Mouse (Mus musculus): Measurements from ENCODE around the gene Lrrc8c. TPM values are rescaled to one million over a fixed set of nuclear protein-coding genes. Genes with fewer than 3 reads are reported as not detected.

Lrrc8c gene
- polyA plus RNA-seq, 1 experiment from 2014 or later = 24.7 TPM

DNA sequence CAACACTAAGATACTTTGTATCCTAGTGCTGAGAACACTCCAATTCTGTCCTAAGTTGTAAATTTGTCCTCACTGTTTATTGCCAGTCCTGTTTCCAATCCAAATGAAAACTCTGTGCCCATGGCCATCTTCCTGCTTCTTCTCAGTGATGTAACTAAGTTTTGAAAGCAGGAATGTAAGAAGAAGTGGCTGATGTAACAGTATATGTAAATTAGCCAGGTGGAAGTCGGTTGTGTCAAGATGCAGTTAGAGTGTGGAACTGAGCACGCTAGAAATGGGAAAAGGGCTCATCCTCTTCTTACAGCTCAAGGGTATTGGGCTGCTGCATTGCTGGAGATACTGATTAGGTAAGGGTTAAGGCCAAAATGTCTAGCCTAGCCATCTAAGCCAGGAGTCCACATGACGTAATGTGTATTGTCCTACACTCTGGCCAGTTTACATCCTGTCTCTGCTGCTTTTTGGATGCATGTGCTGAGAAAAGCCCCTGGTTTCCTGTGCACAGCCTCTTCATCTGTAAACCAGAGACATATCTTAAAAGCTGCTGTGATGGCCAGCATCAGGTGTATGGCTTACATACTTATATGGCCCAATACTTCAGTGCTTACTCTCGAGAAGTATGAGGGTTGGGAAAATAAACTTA, 104.0 kb downstream of the Lrrc8c start:
- no peaks in the 10 kb centered on the region for H3K36me3 ChIP-seq (ENCODE audit: insufficient read depth)
- ATAC-seq (ENCODE audit: insufficient read depth) (no peak), DNase-seq (peak; percentile 52)
- no peaks in the 10 kb centered on the region for H3K9me3 ChIP-seq (ENCODE audit: low read depth, low read length)
- no peak overlapping the region for H3K9ac ChIP-seq
- no peaks in the 10 kb centered on the region for H3K27me3 ChIP-seq (ENCODE audit: insufficient read depth, low read length)
- H3K4me3 ChIP-seq (ENCODE audit: low read depth, low read length) = no peak overlapping the region
- 46% methylated on average over 4 of the region's 4 CpGs for WGBS
- H3K4me1 ChIP-seq (ENCODE audit: insufficient read depth) = no peaks in the 10 kb centered on the region
- H3K4me2 ChIP-seq = no peak overlapping the region
- TF ChIP-seq CTCF (IDR thresholded peaks at IDR 0.05; ENCODE audit: low read depth) = no peak
- H3K27ac ChIP-seq (ENCODE audit: low read depth) = peak overlapping the region; percentile 15; the same call in 1 of the 2 replicates

DNA sequence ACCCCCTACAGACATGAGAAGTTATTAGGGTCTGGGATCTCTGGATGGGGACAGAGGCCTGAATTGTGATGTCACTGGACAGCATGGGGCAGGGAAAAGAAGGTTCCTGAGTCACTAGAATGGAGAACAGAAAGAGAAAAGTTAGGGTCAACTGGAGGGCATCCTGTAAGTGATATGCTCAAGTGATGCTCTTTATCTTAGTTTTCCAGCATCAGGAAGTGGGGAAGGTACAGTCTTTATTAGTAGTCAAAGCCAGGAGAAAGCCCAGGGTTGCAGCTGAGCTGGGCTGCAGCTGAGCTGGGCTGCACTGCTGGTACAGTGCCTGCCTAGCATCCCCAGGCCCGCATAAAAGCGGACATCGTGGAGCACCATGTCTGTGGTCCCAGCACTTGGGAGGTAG, 105.1 kb downstream of the Lrrc8c start:
- H3K4me2 ChIP-seq = no peak overlapping the region
- TF ChIP-seq CTCF (IDR thresholded peaks at IDR 0.05; ENCODE audit: low read depth) = no peak
- no peak overlapping the region for H3K9ac ChIP-seq
- DNase-seq (no peak), ATAC-seq (ENCODE audit: insufficient read depth) (no peak)
- H3K27me3 ChIP-seq (ENCODE audit: insufficient read depth, low read length) = no peaks in the 10 kb centered on the region
- H3K36me3 ChIP-seq (ENCODE audit: insufficient read depth) = no peaks in the 10 kb centered on the region
- H3K4me1 ChIP-seq (ENCODE audit: insufficient read depth) = no peaks in the 10 kb centered on the region
- 96% methylated on average over 3 of the region's 3 CpGs for WGBS
- no peak overlapping the region for H3K4me3 ChIP-seq (ENCODE audit: low read depth, low read length)
- H3K27ac ChIP-seq (ENCODE audit: low read depth) = peak overlapping the region; percentile 46; the same call in 1 of the 2 replicates
- no peaks in the 10 kb centered on the region for H3K9me3 ChIP-seq (ENCODE audit: low read depth, low read length)

DNA sequence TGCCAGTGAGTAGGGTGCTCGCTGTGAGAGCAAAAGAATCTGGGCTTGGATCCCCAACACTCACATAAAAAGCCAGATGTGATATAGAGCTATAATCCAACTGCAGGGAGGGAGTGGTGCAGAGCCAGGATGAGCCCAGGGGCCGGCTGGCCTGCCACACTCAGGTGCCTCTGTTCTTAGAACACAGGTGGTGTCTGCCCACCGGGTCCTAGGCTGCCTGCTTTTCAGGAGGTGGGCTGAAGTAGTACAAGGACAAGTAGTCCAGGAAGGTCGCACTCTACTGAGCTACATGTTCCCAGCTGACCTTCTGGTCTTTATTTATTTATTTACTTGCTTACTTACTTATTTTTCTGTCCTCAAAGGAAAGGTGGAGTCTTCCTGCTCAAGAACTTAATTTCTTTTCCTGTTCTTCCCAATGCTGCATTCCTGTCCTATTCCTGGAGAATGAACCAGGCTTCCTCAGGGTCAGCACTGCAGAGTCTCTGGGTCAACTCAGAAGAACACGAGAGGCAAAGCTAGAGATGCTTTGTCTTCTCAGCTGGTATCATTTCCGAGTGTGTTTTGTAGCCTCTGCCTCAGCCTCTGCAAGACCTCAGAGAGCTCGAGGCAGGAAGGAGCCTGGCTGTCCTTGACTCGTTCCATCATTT, 106.4 kb downstream of the Lrrc8c start:
- DNase-seq (peak; percentile 12), ATAC-seq (ENCODE audit: insufficient read depth) (no peak)
- Histone ChIP-seq H3K9ac (no peak overlapping the region), H3K27me3 (ENCODE audit: insufficient read depth, low read length) (no peaks in the 10 kb centered on the region), H3K27ac (ENCODE audit: low read depth) (peak overlapping the region; percentile 21; the same call in 1 of the 2 replicates), H3K9me3 (ENCODE audit: low read depth, low read length) (no peaks in the 10 kb centered on the region), H3K4me1 (ENCODE audit: insufficient read depth) (no peaks in the 10 kb centered on the region), H3K36me3 (ENCODE audit: insufficient read depth) (no peaks in the 10 kb centered on the region), H3K4me3 (ENCODE audit: low read depth, low read length) (no peak overlapping the region), H3K4me2 (no peak overlapping the region)
- TF ChIP-seq CTCF (IDR thresholded peaks at IDR 0.05; ENCODE audit: low read depth) = no peak
- WGBS = 62% methylated on average over 8 of the region's 8 CpGs

DNA sequence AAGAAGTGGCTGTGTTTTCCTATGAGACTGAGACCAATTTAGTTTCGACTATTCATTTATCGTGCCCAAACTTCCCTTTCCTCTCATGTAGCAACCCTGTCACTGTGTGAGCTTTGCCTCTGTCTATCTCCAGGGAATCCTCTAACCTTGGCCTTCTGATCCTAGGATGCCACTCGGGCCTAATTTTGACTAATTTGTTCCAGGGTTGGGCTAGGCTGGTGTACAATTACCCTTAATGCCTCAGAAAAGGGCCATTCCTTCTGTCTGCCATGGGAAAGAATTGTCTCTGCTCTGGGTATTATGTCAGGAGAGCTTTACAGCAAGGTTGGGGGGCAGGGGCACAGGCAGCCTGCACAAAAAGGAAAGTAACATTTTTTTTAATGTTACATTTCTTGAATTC, 107.2 kb downstream of the Lrrc8c start:
- H3K4me1 ChIP-seq (ENCODE audit: insufficient read depth) = no peaks in the 10 kb centered on the region
- H3K27me3 ChIP-seq (ENCODE audit: insufficient read depth, low read length) = no peaks in the 10 kb centered on the region
- H3K4me2 ChIP-seq = no peak overlapping the region
- 48% methylated on average over 3 of the region's 3 CpGs for WGBS
- H3K9me3 ChIP-seq (ENCODE audit: low read depth, low read length) = no peaks in the 10 kb centered on the region
- H3K4me3 ChIP-seq (ENCODE audit: low read depth, low read length) = no peak overlapping the region
- no peak for ATAC-seq (ENCODE audit: insufficient read depth)
- no peaks in the 10 kb centered on the region for H3K36me3 ChIP-seq (ENCODE audit: insufficient read depth)
- no peak overlapping the region for H3K9ac ChIP-seq
- H3K27ac ChIP-seq (ENCODE audit: low read depth) = peak overlapping the region; percentile 21; the same call in 1 of the 2 replicates
- TF ChIP-seq CTCF (IDR thresholded peaks at IDR 0.05; ENCODE audit: low read depth) = no peak
- no peak for DNase-seq

DNA sequence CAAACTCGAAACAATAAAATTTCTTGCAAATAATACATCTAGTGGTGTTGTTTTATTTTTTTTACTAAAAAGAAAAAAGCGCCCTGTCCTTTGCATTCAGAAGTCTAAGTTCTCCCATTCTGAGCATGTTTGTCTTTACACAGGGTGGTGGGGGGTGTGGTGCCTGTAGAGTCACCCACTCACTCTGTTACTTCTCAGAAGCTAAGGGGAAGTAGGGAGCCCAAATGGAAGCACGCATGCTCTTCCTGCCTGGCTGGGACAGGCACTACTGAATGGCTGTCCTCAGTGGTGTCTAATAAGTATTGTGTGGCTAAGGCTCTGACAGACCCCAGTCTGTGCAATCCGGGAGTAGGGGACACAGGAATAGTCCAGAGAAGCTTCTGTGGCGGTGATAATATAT, 107.9 kb downstream of the Lrrc8c start:
- no peaks in the 10 kb centered on the region for H3K9me3 ChIP-seq (ENCODE audit: low read depth, low read length)
- no peak overlapping the region for H3K4me3 ChIP-seq (ENCODE audit: low read depth, low read length)
- no peak for TF ChIP-seq CTCF (IDR thresholded peaks at IDR 0.05; ENCODE audit: low read depth)
- DNase-seq = no peak
- 73% methylated on average over 5 of the region's 5 CpGs for WGBS
- H3K27me3 ChIP-seq (ENCODE audit: insufficient read depth, low read length) = no peaks in the 10 kb centered on the region
- H3K4me1 ChIP-seq (ENCODE audit: insufficient read depth) = no peaks in the 10 kb centered on the region
- no peak overlapping the region for H3K4me2 ChIP-seq
- no peak overlapping the region for H3K9ac ChIP-seq
- no peak overlapping the region for H3K27ac ChIP-seq (ENCODE audit: low read depth)
- ATAC-seq (ENCODE audit: insufficient read depth) = no peak
- H3K36me3 ChIP-seq (ENCODE audit: insufficient read depth) = no peaks in the 10 kb centered on the region

DNA sequence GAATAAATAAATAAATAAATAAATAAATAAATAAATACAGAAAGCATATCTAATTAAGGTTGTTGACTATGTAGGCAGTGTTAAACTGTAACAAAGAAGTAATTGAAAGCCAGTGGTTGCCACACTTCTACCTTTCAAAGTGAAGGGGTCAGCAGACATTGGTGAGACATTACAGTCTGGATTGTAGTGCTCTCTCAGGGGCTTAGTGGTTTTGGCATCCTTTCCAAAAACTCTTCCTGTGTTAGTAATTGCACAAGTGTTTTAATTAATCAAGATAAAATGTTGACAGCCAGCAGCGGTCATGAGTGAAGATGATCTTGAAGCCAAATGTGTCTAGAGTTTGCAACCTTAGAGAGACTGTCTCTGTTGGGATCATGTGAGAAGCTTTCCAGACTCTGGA, 110.8 kb downstream of the Lrrc8c start:
- H3K9ac ChIP-seq = no peak overlapping the region
- H3K27me3 ChIP-seq (ENCODE audit: insufficient read depth, low read length) = no peaks in the 10 kb centered on the region
- H3K4me2 ChIP-seq = no peak overlapping the region
- no peaks in the 10 kb centered on the region for H3K9me3 ChIP-seq (ENCODE audit: low read depth, low read length)
- no peak overlapping the region for H3K27ac ChIP-seq (ENCODE audit: low read depth)
- ATAC-seq (ENCODE audit: insufficient read depth) = no peak
- 54% methylated on average over 1 of the region's 1 CpGs for WGBS
- H3K4me1 ChIP-seq (ENCODE audit: insufficient read depth) = no peaks in the 10 kb centered on the region
- TF ChIP-seq CTCF (IDR thresholded peaks at IDR 0.05; ENCODE audit: low read depth) = no peak
- peak; percentile 17 for DNase-seq
- H3K36me3 ChIP-seq (ENCODE audit: insufficient read depth) = no peaks in the 10 kb centered on the region
- H3K4me3 ChIP-seq (ENCODE audit: low read depth, low read length) = no peak overlapping the region

DNA sequence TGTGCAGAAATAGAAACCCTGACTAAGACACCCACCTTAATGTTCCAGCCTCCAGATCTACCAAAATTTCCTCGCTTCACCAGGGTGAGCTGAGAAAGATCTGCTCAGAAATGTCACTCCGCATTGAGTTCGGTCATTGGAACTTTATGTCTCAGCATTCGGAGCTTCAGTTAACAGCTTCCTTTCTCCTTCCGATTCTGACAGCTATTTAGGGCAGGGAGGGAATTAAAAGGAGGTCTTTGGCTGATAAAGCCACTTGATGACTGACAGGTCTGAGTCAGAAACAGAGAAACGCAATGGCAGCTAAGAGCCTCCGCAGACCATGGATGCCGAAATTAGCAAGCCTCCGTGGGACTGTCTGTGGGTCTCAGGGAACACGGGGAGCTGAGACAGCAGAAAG, 112.9 kb downstream of the Lrrc8c start:
- no peaks in the 10 kb centered on the region for H3K4me1 ChIP-seq (ENCODE audit: insufficient read depth)
- no peak for TF ChIP-seq CTCF (IDR thresholded peaks at IDR 0.05; ENCODE audit: low read depth)
- no peak overlapping the region for H3K27ac ChIP-seq (ENCODE audit: low read depth)
- H3K4me3 ChIP-seq (ENCODE audit: low read depth, low read length) = no peak overlapping the region
- H3K4me2 ChIP-seq = no peak overlapping the region
- 66% methylated on average over 10 of the region's 10 CpGs for WGBS
- H3K9ac ChIP-seq = no peak overlapping the region
- H3K36me3 ChIP-seq (ENCODE audit: insufficient read depth) = no peaks in the 10 kb centered on the region
- no peaks in the 10 kb centered on the region for H3K9me3 ChIP-seq (ENCODE audit: low read depth, low read length)
- no peak for DNase-seq
- H3K27me3 ChIP-seq (ENCODE audit: insufficient read depth, low read length) = no peaks in the 10 kb centered on the region
- ATAC-seq (ENCODE audit: insufficient read depth) = no peak

Measured in lung, embryonic 14.5 days (tissue).